Mouse (Mus musculus): Measurements from ENCODE around the gene Radil.

DNA sequence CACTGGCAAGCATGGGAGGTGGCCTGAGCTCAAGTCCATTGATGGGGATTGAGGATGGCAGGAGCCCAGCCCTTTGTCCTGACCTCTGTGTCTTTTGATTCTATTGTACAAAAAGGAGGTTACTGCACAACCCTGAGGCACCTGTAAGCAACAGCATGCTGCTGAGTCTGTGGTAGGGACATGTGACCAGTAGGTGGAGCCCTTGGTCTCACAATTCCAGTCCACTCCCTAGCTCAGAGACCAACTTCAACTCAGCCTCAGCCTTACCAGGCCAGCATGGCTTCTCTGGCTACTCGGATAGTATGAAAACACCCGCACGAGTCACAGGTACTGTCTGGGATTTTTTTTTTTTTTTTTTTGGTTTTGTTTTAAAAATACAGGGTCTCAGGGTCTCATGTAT, 48.5 kb downstream of the Radil start:
- no peak for TF ChIP-seq POLR2A (IDR thresholded peaks at IDR 0.05; ENCODE audit: borderline replicate concordance, control insufficient read depth, low read depth, low read length)
- TF ChIP-seq CTCF (IDR thresholded peaks at IDR 0.05; ENCODE audit: control insufficient read depth, insufficient read depth, low read length) = peak; percentile 74
